ENCODE assay signal across 8 mouse cellular contexts in the genomic region with DNA sequence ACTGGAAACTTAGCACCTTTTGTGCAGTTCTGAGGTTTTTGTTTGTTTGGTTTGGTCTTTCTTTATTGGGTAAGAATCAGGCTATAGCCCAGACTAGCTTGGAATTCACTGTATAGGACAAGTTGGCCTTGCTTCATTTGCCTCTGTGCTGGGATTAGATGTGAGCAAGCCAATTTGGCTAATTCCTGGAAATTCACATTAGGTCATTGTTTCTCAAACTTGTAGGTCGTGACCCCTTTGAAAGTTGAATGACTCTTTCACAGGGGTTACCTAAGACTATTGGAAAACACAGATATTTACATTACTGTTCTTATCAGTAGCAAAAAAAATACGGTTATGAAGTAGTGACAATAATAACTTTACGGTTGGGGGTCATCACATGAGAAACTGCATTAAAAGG. TPM values are rescaled to one million over a fixed set of nuclear protein-coding genes. Genes with fewer than 3 reads are reported as not detected.
DNase-seq lines count a peak whose midpoint lies in the region; ATAC-seq and TF ChIP-seq lines count a peak whose summit lies in the region.

No protein-coding gene starts in this region.

- no peak overlapping the region for H3K27ac ChIP-seq in heart, embryonic 16.5 days (ENCODE audit: low read length)
- no peak overlapping the region for H3K27ac ChIP-seq in embryonic facial prominence, embryonic 12.5 days
- H3K27ac ChIP-seq in hindbrain, embryonic 16.5 days (ENCODE audit: low read depth, low read length): no peak overlapping the region
- H3K27ac ChIP-seq in midbrain, embryonic 13.5 days: peak overlapping the region; percentile 98; the same call in 1 of the 2 replicates
- no peak overlapping the region for H3K27ac ChIP-seq in thymus, adult 2 months (ENCODE audit: control insufficient read depth, insufficient read depth, low read length)

- no peak for TF ChIP-seq CTCF in thymus, adult 2 months (IDR thresholded peaks at IDR 0.05; ENCODE audit: borderline replicate concordance, control insufficient read depth, extremely low read depth, insufficient read depth, low read length, poor library complexity)

- TF ChIP-seq POLR2A in thymus, adult 2 months (IDR thresholded peaks at IDR 0.05; ENCODE audit: control insufficient read depth, extremely low read depth, insufficient read depth, low read length, poor library complexity): no peak

- no peaks in the 10 kb centered on the region for H3K9me3 ChIP-seq in heart, embryonic 16.5 days (replicated peaks; ENCODE audit: control insufficient read depth, low read length)
- H3K9me3 ChIP-seq in embryonic facial prominence, embryonic 12.5 days: no peaks in the 10 kb centered on the region
- H3K9me3 ChIP-seq in hindbrain, embryonic 16.5 days (ENCODE audit: control insufficient read depth, low read length): no peaks in the 10 kb centered on the region
- no peaks in the 10 kb centered on the region for H3K9me3 ChIP-seq in midbrain, embryonic 13.5 days

- H3K4me2 ChIP-seq in heart, embryonic 16.5 days (ENCODE audit: low read depth, low read length): peak overlapping the region; percentile 87
- H3K4me2 ChIP-seq in embryonic facial prominence, embryonic 12.5 days (replicated peaks): peak overlapping the region; percentile 73
- H3K4me2 ChIP-seq in hindbrain, embryonic 16.5 days (ENCODE audit: low read length): peak overlapping the region; percentile 85
- H3K4me2 ChIP-seq in midbrain, embryonic 13.5 days (replicated peaks): peak overlapping the region; percentile 84

- H3K4me3 ChIP-seq in heart, embryonic 16.5 days (ENCODE audit: low read length): peak overlapping the region; percentile 90
- H3K4me3 ChIP-seq in embryonic facial prominence, embryonic 12.5 days: peak overlapping the region; percentile 78
- peak overlapping the region; percentile 64 for H3K4me3 ChIP-seq in hindbrain, embryonic 16.5 days (ENCODE audit: low read length)
- peak overlapping the region; percentile 85 for H3K4me3 ChIP-seq in midbrain, embryonic 13.5 days (replicated peaks)
- H3K4me3 ChIP-seq in thymus, adult 2 months (ENCODE audit: control insufficient read depth, insufficient read depth, low read length): no peak overlapping the region

- DNase-seq in heart, postnatal 36 days: no peak
- no peak for DNase-seq in frontal cortex, adult 2 months (ENCODE audit: extremely low spot score in 1 of 2, low spot score in 1 of 2)
- no peak for DNase-seq in thymus, adult 2 months
- no peak for DNase-seq in thymus, postnatal 0 days (ENCODE audit: low spot score)

- 72% methylated on average over 3 of the region's 3 CpGs for WGBS in heart, embryonic 16.5 days
- 85% methylated on average over 3 of the region's 3 CpGs for WGBS in embryonic facial prominence, embryonic 12.5 days
- 90% methylated on average over 3 of the region's 3 CpGs for WGBS in hindbrain, embryonic 16.5 days
- 93% methylated on average over 3 of the region's 3 CpGs for WGBS in midbrain, embryonic 13.5 days
- 90% methylated on average over 3 of the region's 3 CpGs for WGBS in thymus, adult 2 months

- H3K27me3 ChIP-seq in heart, embryonic 16.5 days (ENCODE audit: control insufficient read depth, insufficient read depth, low read length): no peaks in the 10 kb centered on the region
- no peaks in the 10 kb centered on the region for H3K27me3 ChIP-seq in embryonic facial prominence, embryonic 12.5 days
- no peaks in the 10 kb centered on the region for H3K27me3 ChIP-seq in hindbrain, embryonic 16.5 days (replicated peaks; ENCODE audit: control insufficient read depth, insufficient read depth, low read length)
- no peaks in the 10 kb centered on the region for H3K27me3 ChIP-seq in midbrain, embryonic 13.5 days
- H3K27me3 ChIP-seq in thymus, adult 2 months (ENCODE audit: control insufficient read depth, insufficient read depth, low read length): no peaks in the 10 kb centered on the region

- intact Hi-C loops in heart, postnatal 36 days (cut with DNase I): loop anchor here (2.0 kb wide), 1 partner anchor 38 kb away; a partner anchor contains a TSS

- no peak for ATAC-seq in heart, embryonic 16.5 days (replicated peaks; ENCODE audit: extremely low read depth, insufficient read depth, low FRiP score)
- no peak for ATAC-seq in embryonic facial prominence, embryonic 12.5 days (ENCODE audit: insufficient number of reproducible peaks, insufficient read depth, low FRiP score, low TSS enrichment)
- ATAC-seq in hindbrain, embryonic 16.5 days: no peak
- no peak for ATAC-seq in midbrain, embryonic 13.5 days

- H3K36me3 ChIP-seq in heart, embryonic 16.5 days (ENCODE audit: control insufficient read depth, insufficient read depth): peaks cover 11% of the 10 kb centered on the region
- peaks cover 30% of the 10 kb centered on the region for H3K36me3 ChIP-seq in embryonic facial prominence, embryonic 12.5 days
- peaks cover 19% of the 10 kb centered on the region for H3K36me3 ChIP-seq in hindbrain, embryonic 16.5 days (ENCODE audit: control insufficient read depth, insufficient read depth, low read length)
- H3K36me3 ChIP-seq in midbrain, embryonic 13.5 days: peaks cover 28% of the 10 kb centered on the region
- peaks cover 17% of the 10 kb centered on the region for H3K36me3 ChIP-seq in thymus, adult 2 months (ENCODE audit: control insufficient read depth, insufficient read depth, low read length)

- peak overlapping the region; percentile 89 for H3K9ac ChIP-seq in heart, embryonic 16.5 days (ENCODE audit: low read length)
- peak overlapping the region; percentile 88 for H3K9ac ChIP-seq in embryonic facial prominence, embryonic 12.5 days
- peak overlapping the region; percentile 92 for H3K9ac ChIP-seq in hindbrain, embryonic 16.5 days (ENCODE audit: low read depth, low read length)
- peak overlapping the region; percentile 96 for H3K9ac ChIP-seq in midbrain, embryonic 13.5 days (replicated peaks)

- H3K4me1 ChIP-seq in heart, embryonic 16.5 days (ENCODE audit: control insufficient read depth, insufficient read depth, low read length): peaks cover 8% of the 10 kb centered on the region
- peaks cover 3% of the 10 kb centered on the region; the same call in 1 of the 2 replicates for H3K4me1 ChIP-seq in embryonic facial prominence, embryonic 12.5 days
- peaks cover 5% of the 10 kb centered on the region for H3K4me1 ChIP-seq in hindbrain, embryonic 16.5 days (ENCODE audit: control insufficient read depth, insufficient read depth, low read depth, low read length)
- H3K4me1 ChIP-seq in midbrain, embryonic 13.5 days (replicated peaks): peaks cover 17% of the 10 kb centered on the region
- no peaks in the 10 kb centered on the region; the same call in 1 of the 2 replicates for H3K4me1 ChIP-seq in thymus, adult 2 months (replicated peaks; ENCODE audit: control insufficient read depth, insufficient read depth, low read length)

RNA-seq across cellular contexts. Expression of a gene that starts 1.2 kb away (rescaled TPM):
- 11.5 and 12.0 TPM in 2 replicates for polyA plus RNA-seq in heart, embryonic 16.5 days (2015; fragmentation: Nextera tagmentation; extraction: Ambion mirVana)
- 1 to 10 TPM; 7.3 to 8.3 TPM for total RNA-seq in heart, postnatal 36 days (2021)
- 25.5 and 26.3 TPM in 2 replicates for polyA plus RNA-seq in embryonic facial prominence, embryonic 12.5 days (2016; fragmentation: Nextera tagmentation; extraction: Ambion mirVana)
- 22.7 and 22.9 TPM in 2 replicates for polyA plus RNA-seq in hindbrain, embryonic 16.5 days (2015; fragmentation: Nextera tagmentation; extraction: Ambion mirVana)
- 45.3 and 49.7 TPM in 2 replicates for polyA plus RNA-seq in midbrain, embryonic 13.5 days (2015; fragmentation: Nextera tagmentation; extraction: Ambion mirVana)
- polyA plus RNA-seq in frontal cortex, adult 2 months (2012; rRNA removed): 3.7 and 6.0 TPM in 2 replicates
- polyA plus RNA-seq in thymus, adult 2 months (2012; rRNA removed): 3.3 and 3.6 TPM in 2 replicates
- 14.8 and 15.8 TPM in 2 replicates for polyA plus RNA-seq in thymus, postnatal 0 days (2015; fragmentation: Nextera tagmentation; extraction: Ambion mirVana)

RNA-seq across cellular contexts. Expression of a gene that starts 6.5 kb away (rescaled TPM):
- 280 and 293 TPM in 2 replicates for polyA plus RNA-seq in heart, embryonic 16.5 days (2015; fragmentation: Nextera tagmentation; extraction: Ambion mirVana)
- total RNA-seq in heart, postnatal 36 days (2021): 100 to 1,000 TPM; 123 to 126 TPM
- polyA plus RNA-seq in embryonic facial prominence, embryonic 12.5 days (2016; fragmentation: Nextera tagmentation; extraction: Ambion mirVana): 333 and 336 TPM in 2 replicates
- 319 and 340 TPM in 2 replicates for polyA plus RNA-seq in hindbrain, embryonic 16.5 days (2015; fragmentation: Nextera tagmentation; extraction: Ambion mirVana)
- polyA plus RNA-seq in midbrain, embryonic 13.5 days (2015; fragmentation: Nextera tagmentation; extraction: Ambion mirVana): 316 and 337 TPM in 2 replicates
- 126 and 149 TPM in 2 replicates for polyA plus RNA-seq in frontal cortex, adult 2 months (2012; rRNA removed)
- 78.7 and 92.0 TPM in 2 replicates for polyA plus RNA-seq in thymus, adult 2 months (2012; rRNA removed)
- 214 and 223 TPM in 2 replicates for polyA plus RNA-seq in thymus, postnatal 0 days (2015; fragmentation: Nextera tagmentation; extraction: Ambion mirVana)

RNA-seq across cellular contexts. Expression of a gene that starts 17.4 kb away (rescaled TPM):
- polyA plus RNA-seq in heart, embryonic 16.5 days (2015; fragmentation: Nextera tagmentation; extraction: Ambion mirVana): 11.6 and 13.0 TPM in 2 replicates
- 10 to 100 TPM in 1 of 2 experiments, 1 to 10 TPM in 1; 9.6 to 11.8 TPM for total RNA-seq in heart, postnatal 36 days (2021)
- polyA plus RNA-seq in embryonic facial prominence, embryonic 12.5 days (2016; fragmentation: Nextera tagmentation; extraction: Ambion mirVana): 30.1 and 32.4 TPM in 2 replicates
- polyA plus RNA-seq in hindbrain, embryonic 16.5 days (2015; fragmentation: Nextera tagmentation; extraction: Ambion mirVana): 20.3 and 22.9 TPM in 2 replicates
- 26.6 and 28.8 TPM in 2 replicates for polyA plus RNA-seq in midbrain, embryonic 13.5 days (2015; fragmentation: Nextera tagmentation; extraction: Ambion mirVana)
- polyA plus RNA-seq in frontal cortex, adult 2 months (2012; rRNA removed): 26.1 and 29.6 TPM in 2 replicates
- 42.9 and 44.2 TPM in 2 replicates for polyA plus RNA-seq in thymus, adult 2 months (2012; rRNA removed)
- 9.2 and 9.8 TPM in 2 replicates for polyA plus RNA-seq in thymus, postnatal 0 days (2015; fragmentation: Nextera tagmentation; extraction: Ambion mirVana)

RNA-seq across cellular contexts. Expression of a gene that starts 17.8 kb away (rescaled TPM):
- 113 and 126 TPM in 2 replicates for polyA plus RNA-seq in heart, embryonic 16.5 days (2015; fragmentation: Nextera tagmentation; extraction: Ambion mirVana)
- 10 to 100 TPM; 10.5 to 11.7 TPM for total RNA-seq in heart, postnatal 36 days (2021)
- polyA plus RNA-seq in embryonic facial prominence, embryonic 12.5 days (2016; fragmentation: Nextera tagmentation; extraction: Ambion mirVana): 239 and 243 TPM in 2 replicates
- 68.0 and 80.4 TPM in 2 replicates for polyA plus RNA-seq in hindbrain, embryonic 16.5 days (2015; fragmentation: Nextera tagmentation; extraction: Ambion mirVana)
- 159 and 162 TPM in 2 replicates for polyA plus RNA-seq in midbrain, embryonic 13.5 days (2015; fragmentation: Nextera tagmentation; extraction: Ambion mirVana)
- 28.7 and 30.1 TPM in 2 replicates for polyA plus RNA-seq in frontal cortex, adult 2 months (2012; rRNA removed)
- polyA plus RNA-seq in thymus, adult 2 months (2012; rRNA removed): 181 and 227 TPM in 2 replicates
- polyA plus RNA-seq in thymus, postnatal 0 days (2015; fragmentation: Nextera tagmentation; extraction: Ambion mirVana): 281 and 296 TPM in 2 replicates

RNA-seq across cellular contexts. Expression of a gene that starts 32.9 kb away (rescaled TPM):
- polyA plus RNA-seq in heart, embryonic 16.5 days (2015; fragmentation: Nextera tagmentation; extraction: Ambion mirVana): 58.9 and 59.8 TPM in 2 replicates
- 10 to 100 TPM; 32.8 to 33.5 TPM for total RNA-seq in heart, postnatal 36 days (2021)
- polyA plus RNA-seq in embryonic facial prominence, embryonic 12.5 days (2016; fragmentation: Nextera tagmentation; extraction: Ambion mirVana): 112 and 117 TPM in 2 replicates
- polyA plus RNA-seq in hindbrain, embryonic 16.5 days (2015; fragmentation: Nextera tagmentation; extraction: Ambion mirVana): 64.7 and 75.2 TPM in 2 replicates
- polyA plus RNA-seq in midbrain, embryonic 13.5 days (2015; fragmentation: Nextera tagmentation; extraction: Ambion mirVana): 109 and 111 TPM in 2 replicates
- polyA plus RNA-seq in frontal cortex, adult 2 months (2012; rRNA removed): 56.8 and 58.4 TPM in 2 replicates
- 106 and 108 TPM in 2 replicates for polyA plus RNA-seq in thymus, adult 2 months (2012; rRNA removed)
- 44.1 and 54.5 TPM in 2 replicates for polyA plus RNA-seq in thymus, postnatal 0 days (2015; fragmentation: Nextera tagmentation; extraction: Ambion mirVana)
